Mouse (Mus musculus) cerebellum, postnatal 36 days (tissue): ENCODE results near the gene Krt31.

Experiments used
- DNase-seq, 2 experiments: peaks; one replicate each; pipeline ENCODE4 v3.0.0; 2021 to 2022; ENCODE audit warnings: mixed read lengths in 2 of 2

The Krt31 gene

GRCm38 (mm10) chr11:100050451-100050850 is at the start of gene Krt31:
Gene Krt31, minus strand, starts transcription at chr11:100050551.
- no peak for DNase-seq

GRCm38 (mm10) chr11:100097819-100098218 is 47.5 kb upstream of the Krt31 start:
- no peak for DNase-seq

GRCm38 (mm10) chr11:100096141-100096540 is 45.8 kb upstream of the Krt31 start, which contains the start of gene Krt35:
Gene Krt35, minus strand, starts transcription at chr11:100096241.
- DNase-seq: no peak

- DNase-seq: no peak
These were observed 38.2 kb upstream of the Krt31 start for GRCm38 (mm10) chr11:100088378-100089025.

GRCm38 (mm10) chr11:100087861-100088260 is 37.5 kb upstream of the Krt31 start, which contains the start of gene Krt32:
Gene Krt32, minus strand, starts transcription at chr11:100088226.
- no peak for DNase-seq

- no peak for DNase-seq
These were observed 23.5 kb upstream of the Krt31 start for GRCm38 (mm10) chr11:100073873-100074272.

- DNase-seq: no peak
These were observed 17.1 kb upstream of the Krt31 start for GRCm38 (mm10) chr11:100067293-100068036.

GRCm38 (mm10) chr11:100066236-100067010 is 16.1 kb upstream of the Krt31 start:
- DNase-seq: peak in 1 of 2 experiments; percentile 14

GRCm38 (mm10) chr11:100058875-100059274 is 8.5 kb upstream of the Krt31 start:
- DNase-seq: no peak

- no peak for DNase-seq
These were observed 5.6 kb upstream of the Krt31 start for GRCm38 (mm10) chr11:100055686-100056655.

GRCm38 (mm10) chr11:100047193-100047592 is 3.2 kb downstream of the Krt31 start:
- no peak for DNase-seq

- no peak for DNase-seq
These were observed 4.0 kb downstream of the Krt31 start for GRCm38 (mm10) chr11:100046303-100046866.

GRCm38 (mm10) chr11:100041454-100041853 is 8.9 kb downstream of the Krt31 start, which contains the start of gene Krt34:
Gene Krt34, minus strand, starts transcription at chr11:100041554.
- DNase-seq: no peak

GRCm38 (mm10) chr11:100029768-100030167 is 20.6 kb downstream of the Krt31 start, which contains the start of gene Krt33b:
Gene Krt33b, minus strand, starts transcription at chr11:100029868.
- no peak for DNase-seq

- no peak for DNase-seq
These were observed 28.9 kb downstream of the Krt31 start for GRCm38 (mm10) chr11:100021438-100021837.

GRCm38 (mm10) chr11:100019466-100019865 is 30.9 kb downstream of the Krt31 start:
- DNase-seq: no peak

- no peak for DNase-seq
These were observed 34.2 kb downstream of the Krt31 start, which contains the start of gene Krt33a for GRCm38 (mm10) chr11:100016112-100016511. Gene Krt33a, minus strand, starts transcription at chr11:100016212.

- no peak for DNase-seq
These were observed 36.6 kb downstream of the Krt31 start for GRCm38 (mm10) chr11:100013691-100014171.

GRCm38 (mm10) chr11:100010682-100011081 is 39.7 kb downstream of the Krt31 start:
- no peak for DNase-seq

GRCm38 (mm10) chr11:100008336-100008735 is 42.0 kb downstream of the Krt31 start:
- DNase-seq: no peak

GRCm38 (mm10) chr11:100006624-100007023 is 43.7 kb downstream of the Krt31 start:
- no peak for DNase-seq
